Comparison of ENCODE assay signal across 22 mouse cellular contexts in the genomic region with DNA sequence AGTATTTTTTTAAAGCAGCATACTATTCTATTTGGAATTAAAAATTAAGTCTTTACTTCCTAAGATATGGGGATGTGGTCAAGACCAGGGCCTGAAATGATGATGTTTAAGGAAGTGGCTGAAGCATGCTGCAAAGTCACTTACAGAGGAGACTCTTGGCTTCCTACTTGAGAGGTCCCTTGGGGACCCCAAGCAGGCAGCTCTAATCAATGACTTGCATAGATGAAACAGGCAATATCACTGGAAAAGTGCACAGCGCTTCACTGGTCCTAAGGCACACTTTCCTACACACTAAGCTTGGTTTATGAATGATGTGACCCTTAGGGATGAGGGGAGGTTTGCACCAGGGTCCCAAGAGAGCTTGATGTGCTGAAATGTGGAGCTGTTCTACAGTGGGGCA.
DNase-seq lines count a peak whose midpoint lies in the region; ATAC-seq and TF ChIP-seq lines count a peak whose summit lies in the region.
"Had no signal": no experiment of that assay in that cellular context is flagged by ENCODE, and none has a peak within 500 bp of the region (broad histone marks: within the 10 kb centered on the region; RNA-seq: fewer than 3 reads in every experiment).

No protein-coding gene starts in this region.

- H3K27me3 ChIP-seq in spleen, adult 2 months (ENCODE audit: control insufficient read depth, insufficient read depth, low read length) = no peaks in the 10 kb centered on the region
- no peaks in the 10 kb centered on the region for H3K27me3 ChIP-seq in embryonic facial prominence, embryonic 10.5 days (replicated peaks; ENCODE audit: low read depth, poor library complexity, severe bottlenecking)
- H3K27me3 ChIP-seq: embryonic facial prominence, embryonic 13.5 days; embryonic facial prominence, embryonic 15.5 days had no signal

- H3K27ac ChIP-seq in spleen, adult 2 months (ENCODE audit: insufficient read depth, low read length) = peak overlapping the region; percentile 56; the same call in 1 of the 2 replicates
- no peak overlapping the region for H3K27ac ChIP-seq in embryonic facial prominence, embryonic 10.5 days (replicated peaks)
- H3K27ac ChIP-seq: embryonic facial prominence, embryonic 13.5 days; embryonic facial prominence, embryonic 15.5 days; forebrain, embryonic 10.5 days; forebrain, embryonic 12.5 days had no signal

- no peaks in the 10 kb centered on the region for H3K36me3 ChIP-seq in spleen, adult 2 months (ENCODE audit: control insufficient read depth, insufficient read depth, low read length)
- H3K36me3 ChIP-seq in embryonic facial prominence, embryonic 10.5 days (replicated peaks) = no peaks in the 10 kb centered on the region
- H3K36me3 ChIP-seq: embryonic facial prominence, embryonic 13.5 days; embryonic facial prominence, embryonic 15.5 days; forebrain, embryonic 10.5 days; forebrain, embryonic 12.5 days; G1E had no signal

- no peak for TF ChIP-seq POLR2A in spleen, adult 2 months (IDR thresholded peaks at IDR 0.05; ENCODE audit: low read depth, low read length)

- TF ChIP-seq CTCF in spleen, adult 2 months (IDR thresholded peaks at IDR 0.05; ENCODE audit: extremely low read depth, insufficient read depth, insufficient read length, insufficient replicate concordance) = no peak

- peaks cover 24% of the 10 kb centered on the region; the same call in 1 of the 2 replicates for H3K4me1 ChIP-seq in spleen, adult 2 months (ENCODE audit: control insufficient read depth, insufficient read depth, insufficient read length)
- no peaks in the 10 kb centered on the region for H3K4me1 ChIP-seq in embryonic facial prominence, embryonic 10.5 days
- H3K4me1 ChIP-seq: embryonic facial prominence, embryonic 15.5 days; forebrain, embryonic 12.5 days had no signal

- 89% methylated on average over 1 of the region's 1 CpGs for WGBS in spleen, adult 2 months
- WGBS in embryonic facial prominence, embryonic 10.5 days = 93% methylated on average over 1 of the region's 1 CpGs

- no peak overlapping the region for H3K4me3 ChIP-seq in spleen, adult 2 months (ENCODE audit: extremely low read depth, insufficient read depth, insufficient read length)
- H3K4me3 ChIP-seq in embryonic facial prominence, embryonic 10.5 days = no peak overlapping the region
- H3K4me3 ChIP-seq: embryonic facial prominence, embryonic 13.5 days; embryonic facial prominence, embryonic 15.5 days; erythroblast, embryonic 14.5 days; forebrain, embryonic 10.5 days; forebrain, embryonic 12.5 days had no signal

- H3K9me3 ChIP-seq in embryonic facial prominence, embryonic 10.5 days = no peaks in the 10 kb centered on the region
- H3K9me3 ChIP-seq: embryonic facial prominence, embryonic 13.5 days; embryonic facial prominence, embryonic 15.5 days; forebrain, embryonic 10.5 days; forebrain, embryonic 12.5 days; G1E had no signal

- peak; percentile 19; the same call in 1 of the 2 replicates for ATAC-seq in megakaryocyte, adult 5-6 weeks (ENCODE audit: poor library complexity, severe bottlenecking)
- ATAC-seq: forebrain, embryonic 14.5 days; forebrain, embryonic 16.5 days; Patski had no signal

- DNase-seq in spleen, adult 2 months (ENCODE audit: low read depth in 1 of 2, low spot score in 2 of 2) = peak in 1 of 2 experiments; percentile 52
- no peak for DNase-seq in spleen, adult 12 weeks (ENCODE audit: low spot score)
- DNase-seq in embryonic facial prominence, embryonic 10.5 days (ENCODE audit: low spot score) = no peak
- no peak for DNase-seq in urinary bladder, postnatal 4 days (ENCODE audit: low spot score in 2 of 2)
- DNase-seq: adrenal gland, adult 8-10 months; adrenal gland, postnatal 14 days; adrenal gland, postnatal 36 days; cerebellum, adult 11-12 months; cerebellum, adult 2 months; cerebellum, adult 9-10 months; cerebellum, postnatal 10 days; cerebellum, postnatal 25 days had no signal
